Mouse (Mus musculus) embryonic facial prominence, embryonic 15.5 days (tissue): Measurements from ENCODE around the gene Casq2. TPM values are rescaled to one million over a fixed set of nuclear protein-coding genes. Genes with fewer than 3 reads are reported as not detected.

Experiments used
- ATAC-seq: fragments of 200-750 bp; cut with Nextera tagmentation; 2 replicates; pipeline ENCODE4 v1.8.0; 2017; ENCODE audit warnings: low read depth, moderate TSS enrichment; ENCODE audit not compliant: insufficient number of reproducible peaks, low FRiP score, low TSS enrichment
- H3K27ac ChIP-seq: fragments of 300-500 bp; sonication (generic); replicated peaks from 2 replicates; pipeline ENCODE4 v1.5.1; 2015; ENCODE audit warnings: mild to moderate bottlenecking, inconsistent platforms
- H3K27me3 ChIP-seq: fragments of 300-500 bp; sonication (generic); 2 replicates; pipeline ENCODE4 v1.6.1; 2015; ENCODE audit warnings: inconsistent platforms
- H3K36me3 ChIP-seq: fragments of 300-500 bp; sonication (generic); 2 replicates; pipeline ENCODE4 v1.6.1; 2015; ENCODE audit warnings: mild to moderate bottlenecking, inconsistent platforms
- H3K4me1 ChIP-seq: fragments of 300-500 bp; sonication (generic); 2 replicates; pipeline ENCODE4 v1.6.1; 2015; ENCODE audit warnings: inconsistent platforms
- H3K4me2 ChIP-seq: fragments of 300-500 bp; sonication (generic); replicated peaks from 2 replicates; pipeline ENCODE4 v1.6.1; 2015; ENCODE audit warnings: mild to moderate bottlenecking, inconsistent platforms
- H3K4me3 ChIP-seq: fragments of 300-500 bp; sonication (generic); replicated peaks from 2 replicates; pipeline ENCODE4 v1.5.1; 2015; ENCODE audit warnings: mild to moderate bottlenecking, inconsistent platforms
- H3K9ac ChIP-seq: fragments of 300-500 bp; sonication (generic); 2 replicates; pipeline ENCODE4 v1.6.1; 2015; ENCODE audit warnings: inconsistent platforms
- H3K9me3 ChIP-seq: fragments of 300-500 bp; sonication (generic); replicated peaks from 2 replicates; pipeline ENCODE4 v1.6.1; 2016; ENCODE audit warnings: inconsistent platforms
- WGBS: fragments of 180-500 bp; shearing (Covaris S2); methylation state at CpG from one replicate; pipeline ENCODE4 v1.1.7; 2015; 5-methylcytosine and 5-hydroxymethylcytosine counted together
- polyA plus RNA-seq: library from polyadenylated mRNA; unstranded; fragments of >200 nt; fragmentation: Nextera tagmentation; extraction: Ambion mirVana; gene quantifications from 2 replicates; pipeline ENCODE4 v1.2.1, GENCODE M21; 2015

Casq2 gene
- polyA plus RNA-seq, 1 experiment from 2014 or later = 77.5 TPM

DNA sequence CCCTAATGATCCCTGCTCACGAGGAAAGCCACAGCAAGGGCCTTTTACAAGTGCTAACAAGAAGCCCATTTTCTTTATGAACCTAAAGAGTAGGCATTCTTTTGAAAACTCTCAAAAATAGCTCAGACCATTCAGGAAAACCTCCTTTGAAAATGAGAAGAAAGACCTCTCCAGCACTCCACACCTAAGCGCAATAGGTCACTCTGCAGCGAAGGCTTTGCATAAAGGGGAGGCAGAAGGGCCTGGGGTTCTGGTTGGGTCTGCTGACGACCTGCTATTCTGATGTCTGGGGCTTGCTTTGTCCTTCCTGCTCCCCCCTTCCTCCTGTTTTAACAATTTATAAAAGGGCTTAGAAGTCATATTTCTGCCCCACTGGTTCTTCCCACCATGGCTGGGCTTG lies 93.7 kb downstream of the Casq2 start:
- Histone ChIP-seq H3K4me3 (no peak overlapping the region), H3K27me3 (no peaks in the 10 kb centered on the region), H3K36me3 (peaks cover 29% of the 10 kb centered on the region; the same call in 1 of the 2 replicates), H3K4me2 (no peak overlapping the region), H3K4me1 (peaks cover 18% of the 10 kb centered on the region), H3K27ac (no peak overlapping the region), H3K9ac (no peak overlapping the region), H3K9me3 (no peaks in the 10 kb centered on the region)
- ATAC-seq = no peak
- 80% methylated on average over 4 of the region's 4 CpGs for WGBS

GRCm38 (mm10) chr3:102180746-102181145 lies 94.5 kb downstream of the Casq2 start:
- no peak overlapping the region for H3K9ac ChIP-seq
- no peaks in the 10 kb centered on the region for H3K9me3 ChIP-seq
- H3K4me2 ChIP-seq = no peak overlapping the region
- 76% methylated on average over 7 of the region's 7 CpGs for WGBS
- peaks cover 30% of the 10 kb centered on the region; the same call in 1 of the 2 replicates for H3K36me3 ChIP-seq
- no peak for ATAC-seq
- H3K27ac ChIP-seq = no peak overlapping the region
- peaks cover 10% of the 10 kb centered on the region for H3K4me1 ChIP-seq
- H3K27me3 ChIP-seq = no peaks in the 10 kb centered on the region
- H3K4me3 ChIP-seq = no peak overlapping the region

- Histone ChIP-seq H3K9me3 (no peaks in the 10 kb centered on the region), H3K4me1 (peaks cover 6% of the 10 kb centered on the region), H3K9ac (no peak overlapping the region), H3K4me2 (no peak overlapping the region), H3K27ac (no peak overlapping the region), H3K27me3 (no peaks in the 10 kb centered on the region), H3K36me3 (peaks cover 34% of the 10 kb centered on the region; the same call in 1 of the 2 replicates), H3K4me3 (no peak overlapping the region)
- no peak for ATAC-seq
- 94% methylated on average over 4 of the region's 4 CpGs for WGBS
These were observed 95.0 kb downstream of the Casq2 start for GRCm38 (mm10) chr3:102181191-102181590.

GRCm38 (mm10) chr3:102182601-102183000 lies 96.4 kb downstream of the Casq2 start:
- H3K4me2 ChIP-seq = no peak overlapping the region
- no peaks in the 10 kb centered on the region for H3K27me3 ChIP-seq
- H3K9ac ChIP-seq = no peak overlapping the region
- no peaks in the 10 kb centered on the region for H3K9me3 ChIP-seq
- no peak for ATAC-seq
- H3K27ac ChIP-seq = no peak overlapping the region
- H3K4me3 ChIP-seq = no peak overlapping the region
- peaks cover 34% of the 10 kb centered on the region; the same call in 1 of the 2 replicates for H3K36me3 ChIP-seq
- whole genome bisulfite sequencing = 87% methylated on average over 2 of the region's 2 CpGs
- H3K4me1 ChIP-seq = no peaks in the 10 kb centered on the region

DNA sequence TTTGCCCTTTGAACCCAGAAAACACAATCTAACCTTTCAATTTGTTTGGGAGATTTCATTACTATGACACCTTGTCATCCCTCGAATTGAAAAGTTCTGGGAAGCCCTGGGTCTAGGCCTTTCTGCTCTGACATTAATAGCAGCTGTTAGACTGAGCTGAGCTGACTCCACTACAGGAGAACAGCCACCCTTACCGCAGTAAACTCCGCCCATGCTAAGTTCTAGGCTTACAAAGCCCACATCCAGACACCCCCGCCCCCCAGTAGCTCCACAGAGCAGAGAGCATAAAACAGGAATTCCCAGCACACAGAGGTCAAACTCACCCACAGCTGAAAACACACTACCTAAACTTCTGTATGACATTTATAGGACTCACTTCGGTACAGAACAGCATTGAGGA lies 98.5 kb downstream of the Casq2 start:
- Histone ChIP-seq H3K9me3 (no peaks in the 10 kb centered on the region), H3K4me3 (no peak overlapping the region), H3K36me3 (peaks cover 31% of the 10 kb centered on the region; the same call in 1 of the 2 replicates), H3K27ac (no peak overlapping the region), H3K4me2 (no peak overlapping the region), H3K9ac (no peak overlapping the region), H3K27me3 (no peaks in the 10 kb centered on the region), H3K4me1 (peaks cover 7% of the 10 kb centered on the region; the same call in 1 of the 2 replicates)
- 40% methylated on average over 5 of the region's 5 CpGs for WGBS
- no peak for ATAC-seq

DNA sequence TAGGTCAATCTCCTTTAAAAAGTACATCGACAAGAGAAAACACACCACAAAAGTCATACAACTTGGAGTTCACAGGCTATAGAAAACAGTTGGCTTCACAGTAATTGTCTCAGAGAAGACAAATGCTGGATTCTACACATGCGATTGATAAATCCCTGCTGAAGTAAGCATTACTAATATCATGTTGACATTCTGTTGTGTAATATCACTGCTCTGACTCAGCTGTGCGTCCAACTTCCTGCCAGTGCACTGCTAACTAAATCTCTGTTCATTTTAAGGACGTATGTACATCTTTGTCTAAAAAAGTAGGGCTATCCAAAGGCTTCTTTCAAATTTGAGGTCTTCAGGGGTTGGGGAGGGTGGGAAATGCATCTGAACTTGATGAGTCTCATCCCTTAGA lies 101.2 kb downstream of the Casq2 start:
- no peak overlapping the region for H3K4me3 ChIP-seq
- H3K27me3 ChIP-seq = no peaks in the 10 kb centered on the region
- H3K4me2 ChIP-seq = no peak overlapping the region
- peaks cover 7% of the 10 kb centered on the region; the same call in 1 of the 2 replicates for H3K4me1 ChIP-seq
- WGBS = 30% methylated on average over 4 of the region's 4 CpGs
- peak overlapping the region; percentile 34; the same call in 1 of the 2 replicates for H3K27ac ChIP-seq
- H3K36me3 ChIP-seq = peaks cover 16% of the 10 kb centered on the region; the same call in 1 of the 2 replicates
- no peaks in the 10 kb centered on the region for H3K9me3 ChIP-seq
- no peak overlapping the region for H3K9ac ChIP-seq
- ATAC-seq = no peak

DNA sequence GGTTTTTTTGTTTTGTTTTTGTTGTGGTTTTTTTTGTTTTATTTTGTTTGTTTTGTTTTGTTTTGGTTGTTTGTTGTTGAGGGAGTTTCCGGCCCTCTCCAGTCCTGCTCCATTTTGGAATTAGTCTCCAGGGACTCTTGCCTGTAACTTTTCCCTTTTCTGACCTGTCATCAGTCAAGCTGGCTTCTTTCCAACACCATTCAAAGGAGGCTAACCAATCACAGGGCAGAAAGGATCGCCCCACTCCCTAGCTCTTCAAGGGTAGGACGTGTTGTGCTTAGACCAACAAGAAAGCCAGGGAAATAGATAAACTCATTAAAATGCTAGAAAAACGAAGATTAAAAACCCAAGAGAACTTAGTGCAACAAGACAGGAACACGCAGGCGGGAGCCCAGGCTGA lies 102.8 kb downstream of the Casq2 start:
- WGBS = 37% methylated on average over 6 of the region's 6 CpGs
- H3K4me3 ChIP-seq = no peak overlapping the region
- H3K9me3 ChIP-seq = no peaks in the 10 kb centered on the region
- peaks cover 7% of the 10 kb centered on the region; the same call in 1 of the 2 replicates for H3K36me3 ChIP-seq
- no peak overlapping the region for H3K4me2 ChIP-seq
- peaks cover 22% of the 10 kb centered on the region for H3K4me1 ChIP-seq
- H3K9ac ChIP-seq = no peak overlapping the region
- peak overlapping the region; percentile 14; the same call in 1 of the 2 replicates for H3K27ac ChIP-seq
- no peak for ATAC-seq
- no peaks in the 10 kb centered on the region for H3K27me3 ChIP-seq

DNA sequence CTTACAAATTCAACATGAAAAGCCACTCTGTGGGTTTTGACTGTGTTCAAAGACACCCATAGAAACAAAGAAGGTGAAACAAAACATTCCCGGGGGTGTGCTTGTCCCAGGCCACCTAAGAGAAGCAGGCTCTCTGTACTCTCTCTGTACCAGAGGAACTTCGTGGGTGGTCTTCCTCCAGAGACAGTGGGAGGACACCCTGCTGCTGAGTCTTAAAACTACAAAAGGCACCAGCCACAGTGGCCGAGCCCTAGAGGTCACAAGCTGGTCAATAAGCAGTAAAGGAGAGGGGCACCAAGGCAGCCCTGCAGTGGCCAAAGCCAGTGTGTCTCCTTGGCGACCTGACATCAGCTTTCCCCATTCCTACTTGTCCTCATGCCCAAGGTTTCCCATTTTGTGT lies 103.8 kb downstream of the Casq2 start:
- no peak overlapping the region for H3K9ac ChIP-seq
- no peak overlapping the region for H3K4me3 ChIP-seq
- H3K4me1 ChIP-seq = peaks cover 32% of the 10 kb centered on the region
- 29% methylated on average over 4 of the region's 4 CpGs for WGBS
- 0 out of 2 replicates have a peak, but pooled peaks cover 4% of the 10 kb centered on the region for H3K36me3 ChIP-seq
- H3K9me3 ChIP-seq = no peaks in the 10 kb centered on the region
- ATAC-seq = no peak
- no peak overlapping the region for H3K4me2 ChIP-seq
- H3K27me3 ChIP-seq = no peaks in the 10 kb centered on the region
- H3K27ac ChIP-seq = no peak overlapping the region

DNA sequence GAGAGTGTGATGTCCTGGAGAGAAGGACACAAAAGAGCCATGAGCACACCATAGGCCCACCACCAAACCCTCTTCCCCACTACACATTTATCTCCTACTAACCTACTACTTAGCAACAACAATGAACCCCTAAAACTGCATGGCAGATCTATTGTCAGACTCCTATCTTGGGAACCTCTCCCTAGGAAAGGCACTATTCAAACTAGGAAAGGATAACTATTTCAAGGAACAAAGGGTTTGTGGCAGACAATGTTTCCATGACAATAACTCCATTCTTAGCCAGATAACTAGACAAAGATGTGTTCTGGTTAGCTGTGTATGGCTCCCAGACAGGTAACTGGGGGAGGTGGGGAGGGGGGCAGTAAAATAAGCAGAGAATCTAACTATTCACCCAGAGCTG lies 104.4 kb downstream of the Casq2 start:
- ATAC-seq = no peak
- H3K4me1 ChIP-seq = peaks cover 38% of the 10 kb centered on the region
- no peaks in the 10 kb centered on the region for H3K27me3 ChIP-seq
- H3K4me3 ChIP-seq = no peak overlapping the region
- H3K9me3 ChIP-seq = no peaks in the 10 kb centered on the region
- 0 out of 2 replicates have a peak, but pooled peaks cover 4% of the 10 kb centered on the region for H3K36me3 ChIP-seq
- H3K27ac ChIP-seq = no peak overlapping the region
- no peak overlapping the region for H3K9ac ChIP-seq
- H3K4me2 ChIP-seq = no peak overlapping the region

GRCm38 (mm10) chr3:102191575-102191974 lies 105.4 kb downstream of the Casq2 start:
- Histone ChIP-seq H3K36me3 (0 out of 2 replicates have a peak, but pooled peaks cover 7% of the 10 kb centered on the region), H3K27me3 (no peaks in the 10 kb centered on the region), H3K4me3 (no peak overlapping the region), H3K4me2 (no peak overlapping the region), H3K9me3 (no peaks in the 10 kb centered on the region), H3K9ac (no peak overlapping the region), H3K4me1 (peaks cover 41% of the 10 kb centered on the region), H3K27ac (no peak overlapping the region)
- WGBS = 74% methylated on average over 3 of the region's 3 CpGs
- no peak for ATAC-seq

DNA sequence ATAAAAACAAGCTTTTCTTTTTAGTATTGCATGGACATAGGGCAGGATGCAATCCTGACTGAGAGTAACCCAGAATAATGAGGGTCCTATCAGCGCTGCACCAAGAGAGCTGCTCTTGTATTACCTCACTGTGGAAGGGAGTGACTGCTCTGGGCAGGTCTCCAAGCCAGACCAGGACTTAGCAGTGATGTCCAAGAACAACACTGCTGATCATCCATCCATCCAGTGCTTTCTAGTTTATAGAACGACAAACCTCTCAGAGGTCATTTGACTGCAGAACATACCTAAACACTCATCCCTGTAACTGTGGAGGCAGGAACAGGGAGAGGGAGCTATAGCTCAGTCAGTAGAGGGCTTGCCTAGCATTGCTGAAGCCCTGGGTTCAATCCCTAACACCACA lies 106.4 kb downstream of the Casq2 start:
- H3K9me3 ChIP-seq = no peaks in the 10 kb centered on the region
- no peaks in the 10 kb centered on the region for H3K27me3 ChIP-seq
- H3K4me3 ChIP-seq = no peak overlapping the region
- 70% methylated on average over 2 of the region's 2 CpGs for WGBS
- no peak overlapping the region for H3K9ac ChIP-seq
- ATAC-seq = no peak
- H3K4me1 ChIP-seq = peaks cover 44% of the 10 kb centered on the region
- no peak overlapping the region for H3K4me2 ChIP-seq
- H3K36me3 ChIP-seq = 0 out of 2 replicates have a peak, but pooled peaks cover 10% of the 10 kb centered on the region
- no peak overlapping the region; the same call in 1 of the 2 replicates for H3K27ac ChIP-seq
